Mouse (Mus musculus) hindbrain, embryonic 13.5 days (tissue): ENCODE results near the gene Slc5a3. TPM values are rescaled to one million over a fixed set of nuclear protein-coding genes. Genes with fewer than 3 reads are reported as not detected.
"Not testable (repeated sequence)": the region's sequence is repeated elsewhere in the genome, so short reads cannot be mapped to it uniquely, and the experiment has no call there.

Experiments
- ATAC-seq: fragments of 200-750 bp; cut with Nextera tagmentation; 2 replicates; pipeline ENCODE4 v1.8.0; 2017; ENCODE audit warnings: moderate TSS enrichment; ENCODE audit not compliant: low FRiP score
- H3K27ac ChIP-seq: fragments of 300-500 bp; sonication (generic); 2 replicates; pipeline ENCODE4 v1.5.1; 2015; ENCODE audit warnings: inconsistent platforms, mild to moderate bottlenecking, moderate library complexity
- H3K27me3 ChIP-seq: fragments of 300-500 bp; sonication (generic); 2 replicates; pipeline ENCODE4 v1.6.1; 2015; ENCODE audit warnings: mild to moderate bottlenecking, inconsistent platforms
- H3K36me3 ChIP-seq: fragments of 300-500 bp; sonication (generic); 2 replicates; pipeline ENCODE4 v1.6.1; 2015; ENCODE audit warnings: mild to moderate bottlenecking, inconsistent platforms
- H3K4me1 ChIP-seq: fragments of 300-500 bp; sonication (generic); replicated peaks from 2 replicates; pipeline ENCODE4 v1.6.1; 2015; ENCODE audit warnings: inconsistent platforms
- H3K4me2 ChIP-seq: fragments of 300-500 bp; sonication (generic); 2 replicates; pipeline ENCODE4 v1.6.1; 2015; ENCODE audit warnings: inconsistent platforms, mild to moderate bottlenecking, moderate library complexity
- H3K4me3 ChIP-seq: fragments of 300-500 bp; sonication (generic); 2 replicates; pipeline ENCODE4 v1.5.1; 2015; ENCODE audit warnings: mild to moderate bottlenecking, inconsistent platforms
- H3K9ac ChIP-seq: fragments of 300-500 bp; sonication (generic); 2 replicates; pipeline ENCODE4 v1.6.1; 2015; ENCODE audit warnings: mild to moderate bottlenecking, inconsistent platforms
- H3K9me3 ChIP-seq: fragments of 300-500 bp; sonication (generic); 2 replicates; pipeline ENCODE4 v1.6.1; 2016; ENCODE audit warnings: inconsistent platforms
- WGBS: fragments of 180-500 bp; shearing (Covaris S2); methylation state at CpG from one replicate; pipeline ENCODE4 v1.1.7; 2015; 5-methylcytosine and 5-hydroxymethylcytosine counted together
- polyA plus RNA-seq: library from polyadenylated mRNA; unstranded; fragments of >200 nt; fragmentation: Nextera tagmentation; extraction: Ambion mirVana; gene quantifications from 2 replicates; pipeline ENCODE4 v1.2.1, GENCODE M21; 2015

Gene Slc5a3
- polyA plus RNA-seq, 1 experiment from 2014 or later, result 19.5 TPM

GRCm38 (mm10) chr16:92083771-92084453, 25.8 kb downstream of the Slc5a3 start:
- Histone ChIP-seq H3K4me2 (no peak overlapping the region), H3K9me3 (no peaks in the 10 kb centered on the region), H3K4me3 (no peak overlapping the region), H3K4me1 (peaks cover 5% of the 10 kb centered on the region; the same call in 1 of the 2 replicates), H3K36me3 (peaks cover 27% of the 10 kb centered on the region), H3K9ac (no peak overlapping the region), H3K27me3 (no peaks in the 10 kb centered on the region), H3K27ac (0 out of 2 replicates have a peak overlapping the region, but pooled peaks have one; percentile 12)
- no peak for ATAC-seq
- WGBS, result 78% methylated on average over 10 of the region's 10 CpGs

DNA sequence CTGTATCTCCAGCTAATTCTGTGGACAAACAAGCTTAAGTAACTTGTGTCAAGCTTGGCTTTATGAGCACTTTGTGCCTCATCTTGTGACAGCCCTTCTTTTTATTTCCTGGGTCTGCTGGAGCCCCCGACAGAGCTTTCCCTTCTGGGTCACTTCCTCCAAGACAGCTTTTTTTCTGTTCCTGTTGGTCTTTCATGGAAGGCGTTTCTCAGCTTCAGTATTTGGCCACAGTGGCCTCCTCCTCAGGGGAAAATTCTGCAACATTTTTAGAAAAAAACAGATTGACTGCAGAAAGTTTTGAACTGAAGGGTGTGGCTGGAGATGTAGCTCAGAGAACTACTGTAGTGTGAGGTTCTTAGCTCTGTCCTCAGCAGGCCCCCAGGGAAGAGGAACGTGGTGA, 31.1 kb downstream of the Slc5a3 start:
- ATAC-seq, result no peak
- H3K4me2 ChIP-seq, result no peak overlapping the region
- peaks cover 12% of the 10 kb centered on the region; the same call in 1 of the 2 replicates for H3K4me1 ChIP-seq
- H3K4me3 ChIP-seq, result no peak overlapping the region
- no peaks in the 10 kb centered on the region for H3K27me3 ChIP-seq
- H3K9me3 ChIP-seq, result no peaks in the 10 kb centered on the region
- WGBS, result 49% methylated on average over 3 of the region's 3 CpGs
- no peak overlapping the region for H3K9ac ChIP-seq
- H3K36me3 ChIP-seq, result no peaks in the 10 kb centered on the region
- H3K27ac ChIP-seq, result no peak overlapping the region

GRCm38 (mm10) chr16:92091876-92092275, 33.8 kb downstream of the Slc5a3 start:
- Histone ChIP-seq H3K4me1 (peaks cover 10% of the 10 kb centered on the region; the same call in 1 of the 2 replicates), H3K9ac (no peak overlapping the region)

GRCm38 (mm10) chr16:92098351-92099051, 40.4 kb downstream of the Slc5a3 start:
- Histone ChIP-seq H3K27ac (no peak overlapping the region), H3K27me3 (no peaks in the 10 kb centered on the region), H3K4me1 (peaks cover 32% of the 10 kb centered on the region), H3K4me3 (no peak overlapping the region), H3K9ac (no peak overlapping the region), H3K4me2 (no peak overlapping the region), H3K36me3 (peaks cover 26% of the 10 kb centered on the region), H3K9me3 (no peaks in the 10 kb centered on the region)
- WGBS, result 81% methylated on average over 10 of the region's 10 CpGs
- no peak for ATAC-seq

More at GRCm38 (mm10) chr16:92091876-92092275, 33.8 kb downstream of the Slc5a3 start:
- Histone ChIP-seq H3K36me3 (peaks cover 4% of the 10 kb centered on the region; the same call in 1 of the 2 replicates), H3K4me2 (no peak overlapping the region), H3K27me3 (no peaks in the 10 kb centered on the region), H3K9me3 (no peaks in the 10 kb centered on the region), H3K4me3 (no peak overlapping the region), H3K27ac (no peak overlapping the region)
- no peak for ATAC-seq
- WGBS, result 73% methylated on average over 5 of the region's 5 CpGs

GRCm38 (mm10) chr16:92099598-92099997, 41.5 kb downstream of the Slc5a3 start:
- Histone ChIP-seq H3K9ac (no peak overlapping the region), H3K36me3 (peaks cover 22% of the 10 kb centered on the region), H3K4me1 (peaks cover 42% of the 10 kb centered on the region), H3K9me3 (no peaks in the 10 kb centered on the region), H3K4me2 (no peak overlapping the region), H3K27ac (peak overlapping the region; percentile 41; the same call in 1 of the 2 replicates), H3K4me3 (no peak overlapping the region), H3K27me3 (no peaks in the 10 kb centered on the region)
- ATAC-seq, result no peak
- 89% methylated on average over 16 of the region's 16 CpGs for WGBS

DNA sequence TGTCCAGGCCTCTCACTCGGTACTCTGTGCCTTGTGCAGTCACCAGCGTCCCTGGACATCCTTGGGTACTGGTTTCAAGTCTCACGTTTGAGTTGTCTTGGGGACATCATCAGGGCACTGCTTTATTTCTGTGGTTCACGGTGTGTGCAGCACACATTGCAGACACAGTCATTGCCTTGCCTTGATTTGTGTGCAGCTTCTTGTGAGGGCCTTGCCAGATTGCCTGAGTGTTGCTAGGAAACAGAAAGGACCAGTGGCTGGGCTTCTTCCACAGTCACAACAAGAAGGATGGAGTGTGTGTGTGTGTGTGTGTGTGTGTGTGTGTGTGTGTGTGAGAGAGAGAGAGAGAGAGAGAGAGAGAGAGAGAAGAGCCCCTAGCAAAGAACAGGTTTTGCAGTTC, 42.0 kb downstream of the Slc5a3 start:
- ATAC-seq, result no peak
- WGBS, result 74% methylated on average over 4 of the region's 4 CpGs
- H3K4me2 ChIP-seq, result no peak overlapping the region
- peaks cover 42% of the 10 kb centered on the region for H3K4me1 ChIP-seq
- H3K4me3 ChIP-seq, result no peak overlapping the region
- H3K9me3 ChIP-seq, result no peaks in the 10 kb centered on the region
- peaks cover 22% of the 10 kb centered on the region for H3K36me3 ChIP-seq
- H3K27ac ChIP-seq, result peak overlapping the region; percentile 41; the same call in 1 of the 2 replicates
- no peaks in the 10 kb centered on the region for H3K27me3 ChIP-seq
- no peak overlapping the region for H3K9ac ChIP-seq

- no peak for ATAC-seq
Observed at GRCm38 (mm10) chr16:92102115-92102514, 44.0 kb downstream of the Slc5a3 start.

GRCm38 (mm10) chr16:92102931-92103330, 44.8 kb downstream of the Slc5a3 start:
- not testable (repeated sequence) for H3K4me3 ChIP-seq, H3K9ac ChIP-seq, H3K27ac ChIP-seq, ATAC-seq, H3K9me3 ChIP-seq, H3K27me3 ChIP-seq, H3K4me2 ChIP-seq
- 94% methylated on average over 6 of the region's 7 CpGs for WGBS
- peaks cover 42% of the 10 kb centered on the region for H3K4me1 ChIP-seq
- H3K36me3 ChIP-seq, result peaks cover 29% of the 10 kb centered on the region

More at GRCm38 (mm10) chr16:92102115-92102514, 44.0 kb downstream of the Slc5a3 start:
- H3K36me3 ChIP-seq, result peaks cover 29% of the 10 kb centered on the region
- H3K9ac ChIP-seq, result no peak overlapping the region
- H3K4me3 ChIP-seq, result no peak overlapping the region
- H3K9me3 ChIP-seq, result no peaks in the 10 kb centered on the region
- peaks cover 42% of the 10 kb centered on the region for H3K4me1 ChIP-seq
- no peak overlapping the region for H3K4me2 ChIP-seq
- 79% methylated on average over 5 of the region's 5 CpGs for WGBS
- H3K27me3 ChIP-seq, result no peaks in the 10 kb centered on the region
- peak overlapping the region; percentile 9; the same call in 1 of the 2 replicates for H3K27ac ChIP-seq

DNA sequence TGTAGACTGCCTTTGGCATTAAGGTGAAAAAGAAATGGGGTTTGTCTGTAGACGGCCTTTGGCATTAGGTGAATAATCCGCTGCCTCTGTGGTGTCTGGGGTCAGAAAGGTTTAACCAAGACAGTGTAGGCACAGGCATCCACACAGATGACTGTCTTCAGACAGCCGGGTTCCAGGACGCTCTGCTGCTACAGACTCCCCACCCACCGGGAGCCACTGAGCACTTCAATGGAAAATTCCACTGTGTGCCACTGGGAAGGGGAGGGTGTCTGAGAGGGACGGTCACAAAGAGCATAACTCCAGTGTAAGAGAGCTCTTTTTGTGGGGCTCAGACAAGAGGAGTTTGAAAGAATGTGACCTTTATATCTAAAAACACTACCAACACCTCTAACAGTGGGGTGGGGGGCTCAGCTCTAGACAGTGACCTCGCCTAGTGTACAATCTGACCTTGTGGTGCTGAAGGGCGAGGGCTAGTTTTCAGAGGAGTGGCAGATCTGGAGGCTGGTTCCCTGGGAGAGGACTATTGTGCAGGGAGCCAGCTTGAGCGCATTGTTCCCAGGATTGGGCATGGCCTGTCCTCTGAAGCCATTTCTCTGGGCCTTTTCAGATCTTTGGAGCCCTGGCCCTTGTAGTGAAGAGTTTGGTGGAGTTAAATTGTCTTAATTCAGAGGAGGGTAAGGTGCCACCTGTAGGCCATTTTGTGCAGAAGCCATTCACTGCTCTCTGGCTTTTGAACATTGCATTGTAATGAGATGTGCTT, 45.6 kb downstream of the Slc5a3 start:
- Histone ChIP-seq H3K36me3 (peaks cover 29% of the 10 kb centered on the region), H3K4me2 (no peak overlapping the region), H3K9ac (no peak overlapping the region), H3K27me3 (no peaks in the 10 kb centered on the region), H3K4me1 (peaks cover 35% of the 10 kb centered on the region), H3K9me3 (no peaks in the 10 kb centered on the region), H3K4me3 (no peak overlapping the region), H3K27ac (0 out of 2 replicates have a peak overlapping the region, but pooled peaks have one; percentile 13)
- WGBS, result 29% methylated on average over 9 of the region's 9 CpGs
- ATAC-seq, result peak; percentile 43; the same call in 1 of the 2 replicates

GRCm38 (mm10) chr16:92104332-92104590, 46.1 kb downstream of the Slc5a3 start:
- no peak overlapping the region for H3K4me3 ChIP-seq
- no peak overlapping the region for H3K4me2 ChIP-seq
- H3K4me1 ChIP-seq, result peaks cover 31% of the 10 kb centered on the region
- ATAC-seq, result no peak
- no peaks in the 10 kb centered on the region for H3K9me3 ChIP-seq
- peaks cover 29% of the 10 kb centered on the region for H3K36me3 ChIP-seq
- no peak overlapping the region for H3K27ac ChIP-seq
- no peaks in the 10 kb centered on the region for H3K27me3 ChIP-seq
- 83% methylated on average over 2 of the region's 2 CpGs for WGBS
- no peak overlapping the region for H3K9ac ChIP-seq

GRCm38 (mm10) chr16:92104951-92105350, 46.8 kb downstream of the Slc5a3 start:
- no peak for ATAC-seq
- Histone ChIP-seq H3K9me3 (no peaks in the 10 kb centered on the region), H3K4me3 (no peak overlapping the region), H3K4me1 (peaks cover 26% of the 10 kb centered on the region), H3K27ac (no peak overlapping the region), H3K9ac (no peak overlapping the region), H3K4me2 (no peak overlapping the region), H3K36me3 (peaks cover 24% of the 10 kb centered on the region), H3K27me3 (no peaks in the 10 kb centered on the region)
- WGBS, result 98% methylated on average over 2 of the region's 2 CpGs

DNA sequence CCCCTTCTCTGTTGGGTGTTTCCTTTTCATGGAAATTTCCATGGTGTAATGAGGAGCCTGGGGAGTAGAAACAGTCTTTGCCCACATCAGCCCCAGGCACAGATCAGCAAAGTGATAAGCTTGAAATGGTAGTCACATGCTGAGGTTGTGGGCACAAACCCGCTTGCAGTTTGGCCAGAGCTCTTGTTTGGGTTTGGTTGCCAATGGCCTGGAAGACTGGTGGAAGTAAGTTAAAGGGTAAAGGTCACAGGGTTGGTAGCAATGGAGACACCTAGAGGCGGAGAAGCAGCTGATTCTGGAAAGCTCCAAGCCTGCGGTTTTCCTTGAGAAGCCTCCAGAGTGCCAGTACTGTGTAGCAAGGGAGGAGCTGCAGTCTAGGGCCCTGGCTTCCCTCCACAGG, 47.5 kb downstream of the Slc5a3 start:
- Histone ChIP-seq H3K36me3 (peaks cover 20% of the 10 kb centered on the region), H3K27ac (no peak overlapping the region), H3K4me3 (no peak overlapping the region), H3K4me2 (no peak overlapping the region), H3K9me3 (no peaks in the 10 kb centered on the region), H3K27me3 (no peaks in the 10 kb centered on the region), H3K4me1 (peaks cover 20% of the 10 kb centered on the region), H3K9ac (no peak overlapping the region)
- 89% methylated on average over 3 of the region's 3 CpGs for WGBS
- no peak for ATAC-seq
